Mouse (Mus musculus): ENCODE results near the gene Dclre1a. TPM values are rescaled to one million over a fixed set of nuclear protein-coding genes. Genes with fewer than 3 reads are reported as not detected.
A peak's percentile ranks its signal among the peaks of the same experiment; 100 is the strongest.
"Not testable (repeated sequence)": the region's sequence is repeated elsewhere in the genome, so short reads cannot be mapped to it uniquely, and the experiment has no call there.

The Dclre1a gene
- total RNA-seq, 1 experiment from 2014 or later = 11.4 TPM

- DNase-seq = peak; percentile 93
Measured at GRCm38 (mm10) chr19:56548230-56549032, 409 bp upstream of the Dclre1a start, which contains the start of gene Nhlrc2. Gene Nhlrc2, plus strand, starts transcription at chr19:56548261.

DNA sequence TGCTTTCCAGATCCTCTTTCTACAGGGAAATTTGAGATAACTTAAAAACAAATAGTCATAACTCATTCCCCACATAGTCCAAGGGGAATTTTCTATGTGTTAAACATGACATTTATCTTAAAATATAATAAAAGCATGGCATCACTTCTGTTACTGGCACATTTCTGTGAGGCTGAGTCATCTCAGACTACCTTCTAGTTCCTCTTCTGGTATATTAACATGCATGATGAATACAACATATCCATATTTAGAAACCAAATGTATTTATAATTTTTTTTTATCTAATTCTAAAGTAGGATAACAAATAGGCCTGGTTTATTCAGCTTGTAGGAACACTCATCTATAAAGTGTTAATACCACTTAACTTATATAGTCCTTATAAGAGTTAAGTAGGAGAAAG, 2.0 kb downstream of the Dclre1a start:
- DNase-seq = no peak

DNA sequence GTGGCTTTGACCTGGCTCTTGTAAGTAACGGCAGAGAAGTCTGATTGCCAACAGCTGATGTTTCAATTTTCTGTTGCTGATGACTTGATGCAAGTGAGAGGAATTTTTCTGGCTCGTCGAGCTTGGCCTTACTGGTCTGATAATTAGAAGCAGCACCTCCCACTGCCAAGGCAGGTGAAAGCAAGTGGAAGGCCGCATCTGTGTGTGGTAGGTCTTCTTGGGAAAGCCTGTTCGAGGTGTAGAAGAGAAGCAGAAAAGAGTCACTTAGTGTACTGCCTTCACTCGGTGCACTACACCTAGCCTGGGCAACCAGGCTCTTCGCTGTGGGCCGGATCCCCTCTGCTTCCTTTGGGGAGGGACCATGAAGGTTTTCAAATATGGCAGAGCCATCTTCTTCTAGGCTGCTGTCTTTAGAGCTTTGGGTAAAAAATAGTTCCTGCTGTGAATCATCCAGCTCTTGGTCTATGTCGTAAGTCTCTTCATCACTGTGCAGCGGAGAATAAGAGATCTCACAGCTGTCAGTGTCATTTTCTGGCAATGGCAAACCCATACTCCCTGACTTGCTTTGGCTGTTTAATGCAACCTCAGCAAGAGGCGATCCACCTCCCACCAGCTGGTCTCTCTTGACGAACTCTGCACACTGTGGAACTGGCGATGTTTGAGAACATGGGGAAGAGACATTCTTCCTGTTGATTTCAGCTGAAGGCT, 3.2 kb downstream of the Dclre1a start:
- DNase-seq = no peak

GRCm38 (mm10) chr19:56543320-56543719, 4.7 kb downstream of the Dclre1a start:
- no peak for DNase-seq

- no peak for DNase-seq
Measured at GRCm38 (mm10) chr19:56535765-56536164, 12.3 kb downstream of the Dclre1a start.

DNA sequence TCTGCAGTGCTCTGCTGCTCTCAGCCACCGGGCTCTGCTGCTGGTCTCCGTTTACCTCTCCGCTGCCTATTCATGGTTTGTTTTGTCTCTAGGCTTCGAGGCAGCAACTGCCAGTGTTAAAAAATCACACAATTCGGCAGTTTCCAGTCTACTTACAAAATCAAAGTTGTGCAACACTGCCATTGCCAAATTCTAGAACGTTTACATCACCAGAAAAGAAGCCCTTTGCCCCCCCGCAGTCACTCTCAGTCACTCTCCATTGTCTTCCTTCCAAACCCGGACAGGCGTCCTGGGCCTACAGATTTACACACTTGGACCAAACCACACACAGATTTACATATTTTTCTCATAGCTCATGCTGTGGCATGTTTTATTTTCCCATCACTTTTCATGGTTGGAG, 13.0 kb downstream of the Dclre1a start:
- DNase-seq = peak; percentile 54

DNA sequence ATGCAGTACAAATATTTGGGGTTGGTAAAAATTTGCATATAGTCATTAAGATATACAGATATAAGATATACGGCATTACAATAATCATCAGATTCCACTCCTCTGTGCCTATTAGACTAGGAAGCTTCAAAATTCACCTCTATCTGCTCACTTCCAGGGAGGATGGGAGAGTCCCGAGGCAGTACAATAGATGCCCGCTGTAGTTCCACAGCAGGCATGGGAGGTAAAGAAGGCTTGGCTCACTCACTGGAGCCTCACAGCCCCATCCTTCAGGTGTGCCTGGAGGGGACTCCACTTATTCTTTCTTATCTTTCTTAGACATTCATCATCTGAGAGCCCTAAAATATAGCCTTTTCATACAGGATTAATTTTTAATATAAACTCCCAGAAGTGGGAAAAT, 13.7 kb downstream of the Dclre1a start:
- no peak for DNase-seq

DNA sequence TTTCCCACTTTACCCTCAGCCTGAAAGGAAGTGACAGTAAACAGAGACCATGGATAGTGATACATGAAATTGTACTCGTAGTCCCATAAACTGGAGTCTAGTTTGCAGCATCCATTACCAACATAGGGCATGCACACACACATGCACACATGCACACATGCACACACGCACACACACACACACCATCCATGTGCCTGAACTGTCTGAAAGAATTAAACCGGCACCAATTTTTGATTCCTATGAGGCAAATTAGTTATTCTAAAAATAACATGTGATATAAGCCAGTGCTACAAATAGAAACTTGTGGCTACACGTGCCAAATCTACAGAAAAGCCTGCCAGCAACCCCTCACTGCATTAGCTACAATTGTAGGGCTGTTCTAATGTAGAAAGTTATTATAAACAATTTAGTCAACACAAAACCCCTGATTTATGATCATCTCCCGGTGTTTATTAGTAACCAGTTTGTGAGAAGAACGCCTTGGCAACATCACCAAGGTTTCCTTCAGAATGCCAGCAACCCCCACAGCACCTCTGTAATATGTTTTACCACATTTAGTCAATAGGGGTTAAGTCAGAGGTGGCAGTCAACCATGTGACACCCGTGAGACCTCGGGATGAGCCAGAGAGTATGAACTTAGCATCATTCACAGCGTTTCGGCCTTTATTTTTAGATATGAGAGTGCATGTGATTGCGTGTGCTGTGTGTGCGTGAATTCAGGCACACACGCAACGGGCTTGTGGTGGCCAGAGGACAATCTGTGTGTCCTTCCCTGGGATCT, 14.5 kb downstream of the Dclre1a start:
- no peak for DNase-seq

GRCm38 (mm10) chr19:56531251-56531650, 16.8 kb downstream of the Dclre1a start:
- no peak for DNase-seq

DNA sequence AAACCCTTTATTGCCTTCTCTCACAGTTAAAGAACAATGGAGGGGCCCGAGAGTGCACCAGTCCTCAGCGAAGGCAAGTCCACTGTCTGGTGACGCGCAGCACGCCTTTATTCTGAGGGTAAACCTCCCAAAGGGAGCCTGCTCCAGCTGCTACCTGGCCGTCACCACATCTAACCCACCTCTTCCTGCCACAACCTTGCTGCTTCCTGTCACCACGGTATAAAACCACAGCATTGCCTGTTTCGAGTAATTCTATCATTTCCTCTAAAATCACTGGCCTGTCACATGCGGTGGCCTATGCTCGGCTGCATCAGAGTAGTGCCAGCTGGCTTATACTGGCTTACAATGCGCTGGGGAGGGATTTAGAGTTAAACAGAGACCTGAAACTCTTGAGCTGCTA, 17.5 kb downstream of the Dclre1a start:
- DNase-seq = not testable (repeated sequence)

DNA sequence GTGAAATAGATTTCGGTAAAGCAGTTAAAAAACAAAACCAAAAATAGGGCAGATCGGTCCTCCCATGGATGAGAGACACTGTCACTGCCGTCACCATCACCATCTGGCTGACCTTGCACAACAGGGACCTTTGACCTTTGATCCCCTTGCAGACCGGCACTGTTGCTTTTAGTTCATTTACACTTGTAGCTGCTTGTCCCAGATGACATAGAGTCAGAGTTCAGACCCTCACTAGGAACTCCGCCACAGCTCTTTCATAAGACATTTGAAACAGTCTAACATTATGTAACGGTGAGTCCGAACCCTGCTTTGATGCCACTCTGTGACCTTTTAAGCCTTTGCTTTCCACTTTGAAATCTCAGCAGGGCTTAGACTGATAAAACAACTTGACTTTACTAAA, 28.6 kb downstream of the Dclre1a start:
- not testable (repeated sequence) for DNase-seq

DNA sequence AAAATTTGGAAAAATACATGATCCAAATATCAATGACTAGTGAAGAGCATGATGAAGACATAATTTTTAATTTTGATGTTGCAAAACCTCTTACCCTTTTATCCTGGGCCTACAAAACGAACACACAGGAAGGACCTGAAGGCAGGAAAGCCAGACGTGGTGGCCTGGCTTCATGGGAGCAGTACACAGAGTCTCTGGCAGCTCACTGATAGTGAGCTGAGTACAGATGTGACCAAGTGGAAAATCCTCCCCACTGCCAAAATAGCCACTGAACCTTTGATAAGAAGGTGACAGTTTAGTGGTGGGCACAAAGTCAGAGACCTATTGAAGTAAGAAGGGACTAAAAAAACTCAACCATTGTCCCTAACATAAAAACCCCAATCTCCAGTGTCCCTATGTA, 34.5 kb downstream of the Dclre1a start:
- not testable (repeated sequence) for DNase-seq

GRCm38 (mm10) chr19:56511207-56511606, 36.8 kb downstream of the Dclre1a start:
- DNase-seq = not testable (repeated sequence)

DNA sequence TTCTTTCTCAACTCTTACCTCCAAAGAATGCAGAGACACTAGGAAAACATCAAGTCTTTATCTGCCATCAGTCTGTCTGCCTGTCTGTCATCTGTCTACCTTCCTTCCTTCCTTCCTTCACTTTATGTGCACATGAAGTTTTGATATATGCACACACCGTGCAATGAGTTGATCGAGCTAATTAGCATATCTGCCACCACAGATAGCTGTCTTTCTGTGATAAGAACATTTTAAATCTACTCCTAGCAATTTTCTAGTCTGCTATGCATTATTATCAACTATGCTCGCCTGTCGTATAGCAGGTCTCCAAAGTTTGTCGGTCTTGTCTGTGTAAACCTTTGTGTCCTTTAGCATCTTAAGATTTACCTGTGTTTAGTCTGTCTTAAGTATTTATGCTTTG, 44.5 kb downstream of the Dclre1a start:
- not testable (repeated sequence) for DNase-seq

GRCm38 (mm10) chr19:56503069-56503468, 45.0 kb downstream of the Dclre1a start:
- not testable (repeated sequence) for DNase-seq

GRCm38 (mm10) chr19:56494157-56494556, 53.9 kb downstream of the Dclre1a start:
- not testable (repeated sequence) for DNase-seq

GRCm38 (mm10) chr19:56489601-56490000, 58.4 kb downstream of the Dclre1a start:
- no peak for DNase-seq

- DNase-seq = no peak
Measured at GRCm38 (mm10) chr19:56487339-56487738, 60.7 kb downstream of the Dclre1a start.

GRCm38 (mm10) chr19:56486926-56487325, 61.1 kb downstream of the Dclre1a start:
- no peak for DNase-seq

- peak; percentile 44 for DNase-seq
Measured at GRCm38 (mm10) chr19:56485376-56486271, 62.4 kb downstream of the Dclre1a start.

GRCm38 (mm10) chr19:56484630-56485375, 63.2 kb downstream of the Dclre1a start:
- no peak for DNase-seq

All from adrenal gland, postnatal 14 days (tissue).